Mouse (Mus musculus) neural tube, embryonic 10.5 days (tissue): ENCODE results near the gene Rbfox3.

Experiments used
- DNase-seq: peaks from one replicate; pipeline ENCODE4 v3.0.0-alpha.2; 2017; ENCODE audit warnings: low spot score; ENCODE audit errors: extremely low spot score

Rbfox3 gene

DNA sequence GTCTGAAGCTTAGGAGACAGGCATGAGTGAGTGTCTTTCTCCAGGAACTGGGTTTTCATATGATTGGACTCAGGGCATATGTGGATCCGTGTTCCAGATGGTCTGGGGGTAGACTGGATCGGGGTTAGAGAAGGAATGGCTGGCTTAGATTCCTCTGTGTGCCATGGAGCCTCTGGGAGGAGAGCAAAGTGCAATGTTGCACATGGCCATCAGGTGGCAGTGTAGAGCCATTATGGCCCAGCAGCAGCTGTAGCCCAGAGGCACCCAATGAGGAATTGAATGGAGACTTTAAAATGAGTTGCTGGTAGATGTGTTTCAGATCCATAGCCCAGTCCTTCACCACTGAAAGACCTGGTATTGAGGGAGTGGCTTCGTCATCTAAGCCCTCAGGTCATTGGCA, 465.6 kb downstream of the Rbfox3 start:
- peak; percentile 80 for DNase-seq

DNA sequence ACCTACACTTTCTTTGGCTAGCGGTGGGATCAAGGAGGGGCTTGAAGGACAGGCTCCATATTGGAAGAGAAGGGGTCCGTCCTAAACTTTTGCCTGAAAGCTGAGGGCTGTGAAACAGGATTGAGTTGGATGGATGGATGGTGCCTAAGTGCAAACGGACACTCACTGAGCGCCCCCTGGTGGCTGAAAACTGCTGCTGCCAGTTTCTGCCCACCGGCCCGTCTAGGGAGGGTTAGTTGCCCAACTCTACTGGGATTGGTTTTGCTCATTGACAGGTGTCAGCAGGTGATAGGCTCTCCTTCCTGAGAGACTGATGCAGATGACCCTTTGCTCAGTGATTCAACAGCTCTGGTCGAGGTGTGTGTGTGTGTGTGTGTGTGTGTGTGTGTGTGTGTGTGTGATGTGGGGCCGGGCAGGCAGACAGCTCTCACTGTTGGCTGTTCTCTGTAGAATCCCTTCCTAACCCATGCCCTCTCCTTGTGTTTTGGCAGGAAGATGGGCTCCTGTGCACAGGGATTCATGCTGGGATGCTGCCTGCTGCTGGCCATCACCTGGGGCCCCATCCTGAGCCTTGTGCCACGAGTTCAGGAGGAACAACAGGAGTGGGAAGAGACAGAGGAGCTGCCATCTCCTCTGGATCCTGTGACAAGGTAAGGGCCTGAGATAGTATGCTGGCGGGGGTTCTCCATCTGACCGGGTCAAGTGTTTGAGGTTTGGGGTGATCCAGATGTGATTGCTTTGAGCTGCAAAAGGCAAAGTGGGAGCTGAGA, 468.0 kb downstream of the Rbfox3 start:
- DNase-seq = peak; percentile 82

DNA sequence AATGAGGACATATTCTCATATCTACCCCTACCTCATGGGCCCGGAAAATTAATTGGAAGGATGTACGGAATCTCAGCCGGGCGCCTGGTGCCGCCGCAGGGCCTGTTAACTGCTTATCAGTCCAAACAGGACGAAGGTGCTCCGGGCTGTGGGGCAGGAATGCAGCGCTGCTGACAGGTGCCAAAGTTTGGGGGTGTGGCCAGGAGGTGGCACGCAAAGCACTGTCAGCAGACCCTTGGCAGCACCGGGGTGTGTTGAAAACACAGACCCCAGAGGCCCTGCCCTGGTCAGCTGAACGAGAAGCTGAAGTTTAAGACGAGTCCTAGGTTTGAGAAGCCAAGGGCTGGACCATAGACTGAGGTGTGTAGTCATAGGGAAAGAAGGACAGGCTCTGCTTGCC, 468.7 kb downstream of the Rbfox3 start:
- no peak for DNase-seq
